Mouse (Mus musculus): ENCODE measurements around the gene Gsta2. TPM values are rescaled to one million over a fixed set of nuclear protein-coding genes. Genes with fewer than 3 reads are reported as not detected.
"Not testable (repeated sequence)": the region's sequence is repeated elsewhere in the genome, so short reads cannot be mapped to it uniquely, and the experiment has no call there.

Gene Gsta2
- total RNA-seq, 2 experiments from 2014 or later, result 0.71 to 1.0 TPM

- no peak for DNase-seq (ENCODE audit: low spot score)
Observed at GRCm38 (mm10) chr9:78365850-78366544, 10.4 kb upstream of the Gsta2 start.

GRCm38 (mm10) chr9:78364701-78365100, 9.1 kb upstream of the Gsta2 start:
- no peak for DNase-seq (ENCODE audit: low spot score)

GRCm38 (mm10) chr9:78363374-78363773, 7.8 kb upstream of the Gsta2 start:
- DNase-seq (ENCODE audit: low spot score), result no peak

GRCm38 (mm10) chr9:78360484-78360872, 4.9 kb upstream of the Gsta2 start:
- no peak for DNase-seq (ENCODE audit: low spot score)

- no peak for DNase-seq (ENCODE audit: low spot score)
Observed at GRCm38 (mm10) chr9:78359750-78360483, 4.3 kb upstream of the Gsta2 start.

- DNase-seq (ENCODE audit: low spot score), result peak; percentile 36
Observed at GRCm38 (mm10) chr9:78358053-78358452, 2.5 kb upstream of the Gsta2 start.

- no peak for DNase-seq (ENCODE audit: low spot score)
Observed at GRCm38 (mm10) chr9:78354665-78355578, 666 bp downstream of the Gsta2 start.

- no peak for DNase-seq (ENCODE audit: low spot score)
Observed at GRCm38 (mm10) chr9:78351504-78352220, 3.9 kb downstream of the Gsta2 start.

GRCm38 (mm10) chr9:78350007-78350406, 5.6 kb downstream of the Gsta2 start:
- DNase-seq (ENCODE audit: low spot score), result not testable (repeated sequence)

GRCm38 (mm10) chr9:78349141-78349540, 6.4 kb downstream of the Gsta2 start:
- DNase-seq (ENCODE audit: low spot score), result not testable (repeated sequence)

GRCm38 (mm10) chr9:78348206-78349004, 7.2 kb downstream of the Gsta2 start:
- DNase-seq (ENCODE audit: low spot score), result not testable (repeated sequence)

GRCm38 (mm10) chr9:78347004-78347403, 8.6 kb downstream of the Gsta2 start:
- DNase-seq (ENCODE audit: low spot score), result no peak

GRCm38 (mm10) chr9:78345235-78345634, 10.4 kb downstream of the Gsta2 start:
- not testable (repeated sequence) for DNase-seq (ENCODE audit: low spot score)

GRCm38 (mm10) chr9:78343055-78343454, 12.5 kb downstream of the Gsta2 start:
- not testable (repeated sequence) for DNase-seq (ENCODE audit: low spot score)

GRCm38 (mm10) chr9:78342494-78342893, 13.1 kb downstream of the Gsta2 start:
- not testable (repeated sequence) for DNase-seq (ENCODE audit: low spot score)

- peak; percentile 6 for DNase-seq (ENCODE audit: low spot score)
Observed at GRCm38 (mm10) chr9:78340324-78340723, 15.3 kb downstream of the Gsta2 start.

GRCm38 (mm10) chr9:78337050-78337449, 18.5 kb downstream of the Gsta2 start:
- DNase-seq (ENCODE audit: low spot score), result not testable (repeated sequence)

- DNase-seq (ENCODE audit: low spot score), result not testable (repeated sequence)
Observed at GRCm38 (mm10) chr9:78327289-78327688, 28.3 kb downstream of the Gsta2 start, which contains the start of gene Omt2b. TSS of gene Omt2b (plus strand) at chr9:78327589.

- no peak for DNase-seq (ENCODE audit: low spot score)
Observed at GRCm38 (mm10) chr9:78319499-78319898, 36.1 kb downstream of the Gsta2 start.

GRCm38 (mm10) chr9:78314696-78315095, 40.9 kb downstream of the Gsta2 start, which contains the start of gene Omt2a:
TSS of gene Omt2a (minus strand) at chr9:78314796.
- DNase-seq (ENCODE audit: low spot score), result no peak

Data from gastrocnemius, adult 18-20 months (tissue).